Mouse (Mus musculus) lung, embryonic 15.5 days (tissue): ENCODE measurements at regions not wholly inside any gene's neighbourhood (a gene's known extent, or its start where the extent isn't known, plus 50 kb on each side); places are given as distances from the start of the nearest gene placed in this dataset.
A peak's percentile ranks its signal among the peaks of the same experiment; 100 is the strongest.

ENCODE experiments used
- ATAC-seq: fragments of 200-750 bp; cut with Nextera tagmentation; 2 replicates; pipeline ENCODE4 v1.8.0; 2017; ENCODE audit warnings: moderate number of reproducible peaks, borderline replicate concordance; ENCODE audit not compliant: low FRiP score, low TSS enrichment; ENCODE audit errors: extremely low read depth
- H3K27ac ChIP-seq: fragments of 300-500 bp; sonication (generic); 2 replicates; pipeline ENCODE4 v1.5.1; 2015; ENCODE audit warnings: moderate library complexity, mild to moderate bottlenecking, inconsistent platforms
- H3K27me3 ChIP-seq: fragments of 300-500 bp; sonication (generic); 2 replicates; pipeline ENCODE4 v1.6.1; 2015; ENCODE audit warnings: inconsistent platforms
- H3K36me3 ChIP-seq: fragments of 300-500 bp; sonication (generic); 2 replicates; pipeline ENCODE4 v1.6.1; 2015; ENCODE audit warnings: inconsistent platforms
- H3K4me1 ChIP-seq: fragments of 300-500 bp; sonication (generic); 2 replicates; pipeline ENCODE4 v1.6.1; 2015; ENCODE audit warnings: inconsistent platforms
- H3K4me2 ChIP-seq: fragments of 300-500 bp; sonication (generic); 2 replicates; pipeline ENCODE4 v1.6.1; 2015; ENCODE audit warnings: inconsistent platforms, mild to moderate bottlenecking, moderate library complexity
- H3K4me3 ChIP-seq: fragments of 300-500 bp; sonication (generic); 2 replicates; pipeline ENCODE4 v1.5.1; 2015; ENCODE audit warnings: mild to moderate bottlenecking, inconsistent platforms
- H3K9ac ChIP-seq: fragments of 300-500 bp; sonication (generic); 2 replicates; pipeline ENCODE4 v1.6.1; 2015; ENCODE audit warnings: inconsistent platforms
- H3K9me3 ChIP-seq: fragments of 300-500 bp; sonication (generic); 2 replicates; pipeline ENCODE4 v1.6.1; 2016; ENCODE audit warnings: inconsistent platforms
- WGBS: fragments of 180-500 bp; shearing (Covaris S2); methylation state at CpG from one replicate; pipeline ENCODE4 v1.1.7; 2015; 5-methylcytosine and 5-hydroxymethylcytosine counted together

GRCm38 (mm10) chr10:37995691-37996445 is 825.7 kb downstream of the Rfpl4b start:
- Histone ChIP-seq H3K4me1 (no peaks in the 10 kb centered on the region), H3K9me3 (no peaks in the 10 kb centered on the region), H3K4me3 (no peak overlapping the region), H3K27me3 (no peaks in the 10 kb centered on the region), H3K36me3 (no peaks in the 10 kb centered on the region), H3K4me2 (no peak overlapping the region), H3K27ac (no peak overlapping the region), H3K9ac (no peak overlapping the region)
- ATAC-seq = no peak

GRCm38 (mm10) chr10:37988297-37989263 is 833.0 kb downstream of the Rfpl4b start:
- no peak for ATAC-seq
- 56% methylated on average over 11 of the region's 11 CpGs for WGBS
- H3K9ac ChIP-seq = no peak overlapping the region
- H3K4me3 ChIP-seq = no peak overlapping the region
- H3K27ac ChIP-seq = no peak overlapping the region
- H3K4me2 ChIP-seq = no peak overlapping the region
- no peaks in the 10 kb centered on the region for H3K36me3 ChIP-seq
- no peaks in the 10 kb centered on the region for H3K9me3 ChIP-seq
- no peaks in the 10 kb centered on the region for H3K4me1 ChIP-seq
- H3K27me3 ChIP-seq = no peaks in the 10 kb centered on the region

GRCm38 (mm10) chr10:37978899-37979539 is 840.3 kb upstream of the Marcks start:
- no peaks in the 10 kb centered on the region for H3K36me3 ChIP-seq
- no peaks in the 10 kb centered on the region for H3K9me3 ChIP-seq
- no peak overlapping the region for H3K4me2 ChIP-seq
- ATAC-seq = no peak
- H3K27me3 ChIP-seq = no peaks in the 10 kb centered on the region
- no peak overlapping the region for H3K27ac ChIP-seq
- 33% methylated on average over 3 of the region's 3 CpGs for WGBS
- H3K4me3 ChIP-seq = no peak overlapping the region
- no peaks in the 10 kb centered on the region for H3K4me1 ChIP-seq
- H3K9ac ChIP-seq = no peak overlapping the region

GRCm38 (mm10) chr10:37960051-37960450 is 821.3 kb upstream of the Marcks start:
- ATAC-seq = no peak
- H3K4me2 ChIP-seq = no peak overlapping the region
- H3K4me1 ChIP-seq = no peaks in the 10 kb centered on the region
- no peak overlapping the region for H3K27ac ChIP-seq
- no peak overlapping the region for H3K9ac ChIP-seq
- no peak overlapping the region for H3K4me3 ChIP-seq
- no peaks in the 10 kb centered on the region for H3K9me3 ChIP-seq
- no peaks in the 10 kb centered on the region for H3K27me3 ChIP-seq
- no peaks in the 10 kb centered on the region for H3K36me3 ChIP-seq

GRCm38 (mm10) chr10:37914780-37915179 is 776.1 kb upstream of the Marcks start:
- ATAC-seq = no peak
- H3K9ac ChIP-seq = no peak overlapping the region
- no peaks in the 10 kb centered on the region for H3K27me3 ChIP-seq
- no peaks in the 10 kb centered on the region for H3K36me3 ChIP-seq
- no peaks in the 10 kb centered on the region for H3K9me3 ChIP-seq
- H3K4me3 ChIP-seq = no peak overlapping the region
- no peaks in the 10 kb centered on the region for H3K4me1 ChIP-seq
- 57% methylated on average over 2 of the region's 2 CpGs for WGBS
- no peak overlapping the region for H3K27ac ChIP-seq
- no peak overlapping the region for H3K4me2 ChIP-seq

- Histone ChIP-seq H3K27ac (no peak overlapping the region), H3K27me3 (no peaks in the 10 kb centered on the region), H3K9ac (no peak overlapping the region), H3K36me3 (no peaks in the 10 kb centered on the region), H3K4me2 (no peak overlapping the region), H3K4me1 (no peaks in the 10 kb centered on the region), H3K4me3 (no peak overlapping the region), H3K9me3 (no peaks in the 10 kb centered on the region)
- no peak for ATAC-seq
These were observed 772.9 kb upstream of the Marcks start for GRCm38 (mm10) chr10:37911669-37912068.

- H3K27ac ChIP-seq = no peak overlapping the region
- H3K27me3 ChIP-seq = no peaks in the 10 kb centered on the region
- H3K4me3 ChIP-seq = no peak overlapping the region
- no peak overlapping the region for H3K9ac ChIP-seq
- H3K36me3 ChIP-seq = no peaks in the 10 kb centered on the region
- no peaks in the 10 kb centered on the region for H3K9me3 ChIP-seq
- WGBS = 51% methylated on average over 2 of the region's 2 CpGs
- H3K4me2 ChIP-seq = no peak overlapping the region
- no peaks in the 10 kb centered on the region for H3K4me1 ChIP-seq
- ATAC-seq = no peak
These were observed 769.6 kb upstream of the Marcks start for GRCm38 (mm10) chr10:37908276-37908675.

GRCm38 (mm10) chr10:37907731-37908130 is 769.0 kb upstream of the Marcks start:
- ATAC-seq = no peak
- 30% methylated on average over 1 of the region's 1 CpGs for WGBS
- no peak overlapping the region for H3K4me2 ChIP-seq
- no peak overlapping the region for H3K9ac ChIP-seq
- H3K27ac ChIP-seq = no peak overlapping the region
- no peaks in the 10 kb centered on the region for H3K9me3 ChIP-seq
- no peaks in the 10 kb centered on the region for H3K4me1 ChIP-seq
- no peak overlapping the region for H3K4me3 ChIP-seq
- no peaks in the 10 kb centered on the region for H3K36me3 ChIP-seq
- no peaks in the 10 kb centered on the region for H3K27me3 ChIP-seq

- H3K9ac ChIP-seq = no peak overlapping the region
- no peaks in the 10 kb centered on the region for H3K36me3 ChIP-seq
- no peaks in the 10 kb centered on the region for H3K27me3 ChIP-seq
- ATAC-seq = no peak
- WGBS = 39% methylated on average over 1 of the region's 1 CpGs
- H3K4me1 ChIP-seq = no peaks in the 10 kb centered on the region
- H3K4me2 ChIP-seq = no peak overlapping the region
- H3K9me3 ChIP-seq = no peaks in the 10 kb centered on the region
- H3K4me3 ChIP-seq = no peak overlapping the region
- H3K27ac ChIP-seq = no peak overlapping the region
These were observed 749.2 kb upstream of the Marcks start for GRCm38 (mm10) chr10:37887961-37888360.

GRCm38 (mm10) chr10:37880841-37881240 is 742.1 kb upstream of the Marcks start:
- Histone ChIP-seq H3K4me1 (no peaks in the 10 kb centered on the region), H3K4me2 (no peak overlapping the region), H3K9me3 (no peaks in the 10 kb centered on the region), H3K9ac (no peak overlapping the region), H3K36me3 (no peaks in the 10 kb centered on the region), H3K27me3 (no peaks in the 10 kb centered on the region), H3K4me3 (no peak overlapping the region), H3K27ac (no peak overlapping the region)
- WGBS = 78% methylated on average over 5 of the region's 5 CpGs
- no peak for ATAC-seq

GRCm38 (mm10) chr10:37873925-37874324 is 735.2 kb upstream of the Marcks start:
- Histone ChIP-seq H3K36me3 (no peaks in the 10 kb centered on the region), H3K27me3 (no peaks in the 10 kb centered on the region), H3K4me1 (no peaks in the 10 kb centered on the region), H3K4me2 (no peak overlapping the region), H3K9me3 (no peaks in the 10 kb centered on the region), H3K4me3 (no peak overlapping the region), H3K27ac (no peak overlapping the region), H3K9ac (no peak overlapping the region)
- WGBS = 53% methylated on average over 2 of the region's 2 CpGs
- ATAC-seq = no peak

- ATAC-seq = peak; percentile 57
- Histone ChIP-seq H3K27me3 (no peaks in the 10 kb centered on the region), H3K4me3 (no peak overlapping the region), H3K36me3 (no peaks in the 10 kb centered on the region), H3K27ac (no peak overlapping the region), H3K4me1 (no peaks in the 10 kb centered on the region), H3K9ac (no peak overlapping the region), H3K4me2 (no peak overlapping the region), H3K9me3 (no peaks in the 10 kb centered on the region)
- 57% methylated on average over 4 of the region's 4 CpGs for WGBS
These were observed 722.3 kb upstream of the Marcks start for GRCm38 (mm10) chr10:37861001-37861400.
